Mouse (Mus musculus) lung, embryonic 14.5 days (tissue): ENCODE data around the gene Gm10057. TPM values are rescaled to one million over a fixed set of nuclear protein-coding genes. Genes with fewer than 3 reads are reported as not detected.
"Not testable (repeated sequence)": the region's sequence is repeated elsewhere in the genome, so short reads cannot be mapped to it uniquely, and the experiment has no call there.

Experiments used
- ATAC-seq: fragments of 200-750 bp; cut with Nextera tagmentation; 2 replicates; pipeline ENCODE4 v1.8.0; 2017; ENCODE audit warnings: mild to moderate bottlenecking, moderate TSS enrichment, moderate library complexity; ENCODE audit not compliant: insufficient read depth
- DNase-seq: peaks from one replicate; pipeline ENCODE4 v3.0.0-alpha.2; 2015
- H3K27ac ChIP-seq: fragments of 300-500 bp; sonication (generic); 2 replicates; pipeline ENCODE4 v1.5.1; 2014; ENCODE audit warnings: low read depth, mild to moderate bottlenecking, moderate library complexity
- H3K27me3 ChIP-seq: fragments of 300-500 bp; sonication (generic); 2 replicates; pipeline ENCODE4 v1.6.1; 2014; ENCODE audit warnings: low read length, control low read depth; ENCODE audit not compliant: insufficient read depth
- H3K36me3 ChIP-seq: fragments of 300-500 bp; sonication (generic); 2 replicates; pipeline ENCODE4 v1.6.1; 2014; ENCODE audit warnings: control low read depth; ENCODE audit not compliant: insufficient read depth
- H3K4me1 ChIP-seq: fragments of 300-500 bp; sonication (generic); 2 replicates; pipeline ENCODE4 v1.6.1; 2014; ENCODE audit warnings: antibody characterized with exemption, control low read depth; ENCODE audit not compliant: insufficient read depth
- H3K4me2 ChIP-seq: fragments of 300-500 bp; sonication (generic); 2 replicates; pipeline ENCODE4 v1.6.1; 2014; ENCODE audit warnings: mild to moderate bottlenecking
- H3K4me3 ChIP-seq: fragments of 300-500 bp; sonication (generic); 2 replicates; pipeline ENCODE4 v1.5.1; 2014; ENCODE audit warnings: low read depth, low read length
- H3K9ac ChIP-seq: fragments of 300-500 bp; sonication (generic); 2 replicates; pipeline ENCODE4 v1.6.1; 2014
- H3K9me3 ChIP-seq: fragments of 300-500 bp; sonication (generic); 2 replicates; pipeline ENCODE4 v1.6.1; 2016; ENCODE audit warnings: low read depth, low read length, control low read depth
- polyA plus RNA-seq: library from polyadenylated mRNA; unstranded; fragments of >200 nt; fragmentation: Nextera tagmentation; extraction: Ambion mirVana; gene quantifications from 2 replicates; pipeline ENCODE4 v1.2.1, GENCODE M21; 2014

Gm10057 gene
- polyA plus RNA-seq: not detected in 2 replicates

GRCm38 (mm10) chrX:154054939-154055338 lies at the start of gene Gm10057:
Gene Gm10057, minus strand, starts transcription at chrX:154055039.
- not testable (repeated sequence) for DNase-seq, ATAC-seq, H3K4me1 ChIP-seq, H3K27ac ChIP-seq, H3K9me3 ChIP-seq, H3K9ac ChIP-seq, H3K36me3 ChIP-seq, H3K4me3 ChIP-seq, H3K4me2 ChIP-seq, H3K27me3 ChIP-seq

DNA sequence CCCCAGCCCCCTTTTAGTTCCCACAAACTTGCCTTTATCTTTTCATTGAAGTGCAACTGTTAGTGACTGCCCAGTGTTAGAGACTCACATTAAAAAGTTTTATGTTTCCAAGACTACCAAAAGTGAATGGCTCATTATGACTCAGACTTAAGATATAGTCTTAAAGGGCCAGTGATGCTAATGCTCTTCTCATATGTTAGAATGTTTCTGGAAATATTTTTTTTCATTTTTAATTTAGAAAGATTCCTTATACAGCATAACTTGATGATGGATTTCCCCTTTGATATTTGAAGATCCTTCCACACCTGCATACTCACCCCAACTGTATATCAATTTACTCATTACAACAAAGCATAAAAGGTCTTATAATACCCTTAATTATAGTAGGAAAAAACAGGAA lies 21.1 kb downstream of the Gm10057 start, which contains the start of gene 4921511M17Rik:
TSS of gene 4921511M17Rik (minus strand) at position 101 of the 400 bp plus-strand sequence.
- not testable (repeated sequence) for H3K36me3 ChIP-seq, H3K9ac ChIP-seq, H3K4me2 ChIP-seq, H3K4me1 ChIP-seq, H3K4me3 ChIP-seq, H3K27me3 ChIP-seq, H3K9me3 ChIP-seq, H3K27ac ChIP-seq, ATAC-seq, DNase-seq

DNA sequence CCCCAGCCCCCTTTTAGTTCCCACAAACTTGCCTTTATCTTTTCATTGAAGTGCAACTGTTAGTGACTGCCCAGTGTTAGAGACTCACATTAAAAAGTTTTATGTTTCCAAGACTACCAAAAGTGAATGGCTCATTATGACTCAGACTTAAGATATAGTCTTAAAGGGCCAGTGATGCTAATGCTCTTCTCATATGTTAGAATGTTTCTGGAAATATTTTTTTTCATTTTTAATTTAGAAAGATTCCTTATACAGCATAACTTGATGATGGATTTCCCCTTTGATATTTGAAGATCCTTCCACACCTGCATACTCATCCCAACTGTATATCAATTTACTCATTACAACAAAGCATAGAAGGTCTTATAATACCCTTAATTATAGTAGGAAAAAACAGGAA lies 42.3 kb downstream of the Gm10057 start, which contains the start of gene Samt1:
TSS of gene Samt1 (minus strand) at position 101 of the 400 bp plus-strand sequence.
- H3K9ac ChIP-seq, H3K9me3 ChIP-seq, DNase-seq, H3K4me2 ChIP-seq, H3K36me3 ChIP-seq, H3K4me1 ChIP-seq, H3K27ac ChIP-seq, H3K4me3 ChIP-seq, H3K27me3 ChIP-seq, ATAC-seq: not testable (repeated sequence)

Other genes with a start within 250 kb of the Gm10057 start
- gene Spin2c, start 222.8 kb downstream of the Gm10057 start, polyA plus RNA-seq: 22.4 and 22.9 TPM in 2 replicates
- not detected in 2 replicates for gene Samt1, start 42.4 kb downstream of the Gm10057 start, polyA plus RNA-seq
- not detected in 2 replicates for gene 4921511M17Rik, start 21.2 kb downstream of the Gm10057 start, polyA plus RNA-seq
- not detected in 2 replicates for gene Gm15140, start 65.6 kb upstream of the Gm10057 start, polyA plus RNA-seq